Mouse (Mus musculus): ENCODE measurements around the gene Gm17087. TPM values are rescaled to one million over a fixed set of nuclear protein-coding genes. Genes with fewer than 3 reads are reported as not detected.

Gm17087 gene
- polyA plus RNA-seq, 1 experiment from 2014 or later: not detected

DNA sequence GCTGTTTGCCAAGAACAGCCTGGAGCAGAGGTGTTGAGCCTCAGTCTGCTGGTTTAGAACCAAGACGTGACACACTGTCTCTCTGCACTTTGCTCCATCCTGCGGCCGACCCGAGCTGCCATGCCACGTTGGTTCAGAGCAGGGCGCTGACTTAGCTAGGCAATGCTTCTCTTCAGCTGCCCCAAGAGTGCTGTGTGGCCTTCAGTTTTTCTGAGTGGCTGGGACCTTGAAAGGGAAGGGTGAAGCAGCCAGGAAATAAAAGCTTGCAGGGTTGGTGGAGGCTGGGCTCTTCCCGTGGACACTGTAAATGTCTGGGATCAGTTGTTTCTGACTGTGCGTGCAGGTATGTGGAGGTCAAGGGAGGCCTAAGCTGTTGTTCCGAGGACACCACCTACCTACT is 20.4 kb downstream of the Gm17087 start:
- H3K9me3 ChIP-seq (ENCODE audit: low read depth, low read length): no peaks in the 10 kb centered on the region
- no peak overlapping the region for H3K4me3 ChIP-seq (ENCODE audit: low read depth, low read length)
- no peak overlapping the region for H3K27ac ChIP-seq (ENCODE audit: low read depth)
- H3K4me2 ChIP-seq: no peak overlapping the region
- no peaks in the 10 kb centered on the region for H3K27me3 ChIP-seq (ENCODE audit: insufficient read depth, low read length)
- 74% methylated on average over 9 of the region's 9 CpGs for WGBS
- DNase-seq (no peak), ATAC-seq (ENCODE audit: insufficient read depth) (no peak)
- no peaks in the 10 kb centered on the region for H3K36me3 ChIP-seq (ENCODE audit: insufficient read depth)
- no peaks in the 10 kb centered on the region for H3K4me1 ChIP-seq (ENCODE audit: insufficient read depth)
- TF ChIP-seq CTCF (IDR thresholded peaks at IDR 0.05; ENCODE audit: low read depth): no peak
- H3K9ac ChIP-seq: no peak overlapping the region

DNA sequence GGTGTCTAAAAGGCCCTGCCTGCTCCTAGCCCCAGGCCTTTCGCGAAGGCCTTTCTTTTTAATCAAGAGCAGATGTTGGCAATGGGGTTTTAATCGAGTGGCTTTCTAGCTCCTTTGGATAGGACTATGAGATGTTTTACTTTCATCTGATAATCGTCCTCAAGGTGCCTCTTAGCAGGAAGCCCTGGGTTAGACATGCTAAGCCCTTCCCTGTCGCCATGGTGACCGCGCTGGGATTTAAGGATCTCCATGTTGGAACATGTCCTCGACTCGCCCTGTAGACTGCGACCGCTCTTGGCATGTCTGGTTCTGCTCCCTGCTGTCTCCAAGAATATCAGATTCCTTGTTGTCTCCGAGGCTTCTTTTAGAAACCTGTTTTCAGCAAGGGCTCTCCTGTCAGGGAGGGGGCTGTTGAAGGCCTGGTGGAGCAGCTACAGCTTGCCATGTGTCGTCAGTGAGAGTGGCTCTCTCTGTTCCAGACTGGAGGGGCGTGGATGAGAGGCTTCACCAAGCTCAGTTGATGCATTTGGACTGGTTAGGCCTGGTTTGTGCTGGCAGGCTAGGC is 24.7 kb downstream of the Gm17087 start:
- no peak overlapping the region for H3K4me3 ChIP-seq (ENCODE audit: low read depth, low read length)
- TF ChIP-seq CTCF (IDR thresholded peaks at IDR 0.05; ENCODE audit: low read depth): no peak
- H3K27me3 ChIP-seq (ENCODE audit: insufficient read depth, low read length): no peaks in the 10 kb centered on the region
- no peak overlapping the region for H3K4me2 ChIP-seq
- no peaks in the 10 kb centered on the region for H3K36me3 ChIP-seq (ENCODE audit: insufficient read depth)
- 73% methylated on average over 14 of the region's 14 CpGs for WGBS
- no peaks in the 10 kb centered on the region for H3K9me3 ChIP-seq (ENCODE audit: low read depth, low read length)
- no peak overlapping the region for H3K9ac ChIP-seq
- no peak for ATAC-seq (ENCODE audit: insufficient read depth)
- no peak overlapping the region for H3K27ac ChIP-seq (ENCODE audit: low read depth)
- DNase-seq: no peak
- H3K4me1 ChIP-seq (ENCODE audit: insufficient read depth): no peaks in the 10 kb centered on the region

DNA sequence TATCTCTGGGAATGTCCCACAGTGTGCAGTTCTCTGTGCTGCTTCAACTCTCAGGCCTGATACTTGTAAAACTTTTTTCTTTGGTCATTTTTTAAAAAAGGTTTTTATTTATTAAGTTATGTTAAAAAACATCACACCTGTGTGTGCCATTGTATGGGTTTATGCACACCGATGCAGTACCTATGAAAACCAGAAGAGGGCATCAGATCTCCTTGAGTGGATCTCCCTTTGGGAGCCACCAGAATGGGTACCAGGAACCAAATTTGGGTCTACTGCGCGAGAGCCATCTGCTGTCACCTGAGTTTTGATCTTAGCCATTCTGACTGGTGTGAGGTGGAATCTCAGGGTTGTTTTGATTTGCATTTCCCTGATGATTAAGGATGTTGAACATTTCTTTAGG is 28.6 kb downstream of the Gm17087 start:
- Histone ChIP-seq H3K4me1 (ENCODE audit: insufficient read depth) (no peaks in the 10 kb centered on the region), H3K27ac (ENCODE audit: low read depth) (no peak overlapping the region), H3K4me2 (no peak overlapping the region), H3K9me3 (ENCODE audit: low read depth, low read length) (no peaks in the 10 kb centered on the region), H3K27me3 (ENCODE audit: insufficient read depth, low read length) (no peaks in the 10 kb centered on the region), H3K9ac (no peak overlapping the region), H3K4me3 (ENCODE audit: low read depth, low read length) (no peak overlapping the region), H3K36me3 (ENCODE audit: insufficient read depth) (no peaks in the 10 kb centered on the region)
- TF ChIP-seq CTCF (IDR thresholded peaks at IDR 0.05; ENCODE audit: low read depth): peak; percentile 38
- WGBS: 63% methylated on average over 3 of the region's 3 CpGs
- peak; percentile 17 for DNase-seq
- no peak for ATAC-seq (ENCODE audit: insufficient read depth)

DNA sequence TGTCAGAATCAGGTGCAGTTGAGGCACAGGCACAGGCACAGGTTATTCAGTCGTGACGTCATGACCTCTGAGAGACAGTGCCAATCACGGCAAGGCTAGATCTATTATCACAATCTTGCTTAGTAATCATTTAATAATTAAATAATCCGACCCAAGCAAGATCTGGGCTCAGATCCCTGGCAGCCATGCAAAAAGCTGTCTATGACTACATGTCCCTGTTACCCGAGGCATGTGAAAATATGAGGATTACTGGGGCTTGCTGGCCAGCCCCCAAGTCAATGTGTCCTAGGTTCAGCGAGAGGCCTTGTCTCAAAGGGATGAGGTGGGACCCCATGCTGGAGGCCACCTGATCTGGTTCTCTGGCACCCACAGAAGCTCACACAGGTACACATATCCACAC is 30.2 kb downstream of the Gm17087 start:
- Histone ChIP-seq H3K27ac (ENCODE audit: low read depth) (no peak overlapping the region), H3K27me3 (ENCODE audit: insufficient read depth, low read length) (no peaks in the 10 kb centered on the region), H3K4me1 (ENCODE audit: insufficient read depth) (no peaks in the 10 kb centered on the region), H3K9ac (no peak overlapping the region), H3K9me3 (ENCODE audit: low read depth, low read length) (no peaks in the 10 kb centered on the region), H3K4me3 (ENCODE audit: low read depth, low read length) (no peak overlapping the region), H3K36me3 (ENCODE audit: insufficient read depth) (no peaks in the 10 kb centered on the region), H3K4me2 (no peak overlapping the region)
- 64% methylated on average over 6 of the region's 6 CpGs for WGBS
- no peak for DNase-seq
- TF ChIP-seq CTCF (IDR thresholded peaks at IDR 0.05; ENCODE audit: low read depth): no peak
- ATAC-seq (ENCODE audit: insufficient read depth): no peak

DNA sequence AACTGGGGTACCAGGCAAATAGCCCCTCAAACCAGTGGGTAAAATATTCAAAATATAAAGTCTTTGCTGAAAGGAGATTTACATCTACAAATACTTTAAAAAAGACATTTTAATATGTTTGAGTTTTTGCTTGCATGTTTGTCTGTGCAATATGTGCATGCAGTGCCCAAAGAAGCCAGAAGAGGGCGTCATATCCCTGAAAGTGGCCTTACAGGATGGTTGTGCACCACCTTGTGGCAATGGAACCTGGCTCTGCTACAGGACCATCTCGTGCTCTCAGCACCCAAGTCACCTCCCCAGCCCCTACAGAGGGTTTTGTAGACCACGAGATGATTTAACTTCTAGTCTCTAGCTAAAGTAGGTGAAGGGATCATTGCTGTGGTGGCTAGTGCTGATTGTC is 32.9 kb downstream of the Gm17087 start:
- H3K27ac ChIP-seq (ENCODE audit: low read depth): no peak overlapping the region
- H3K4me2 ChIP-seq: no peak overlapping the region
- H3K9ac ChIP-seq: no peak overlapping the region
- peak; percentile 33 for TF ChIP-seq CTCF (IDR thresholded peaks at IDR 0.05; ENCODE audit: low read depth)
- ATAC-seq (ENCODE audit: insufficient read depth): no peak
- no peak overlapping the region for H3K4me3 ChIP-seq (ENCODE audit: low read depth, low read length)
- H3K4me1 ChIP-seq (ENCODE audit: insufficient read depth): no peaks in the 10 kb centered on the region
- H3K9me3 ChIP-seq (ENCODE audit: low read depth, low read length): no peaks in the 10 kb centered on the region
- no peaks in the 10 kb centered on the region for H3K27me3 ChIP-seq (ENCODE audit: insufficient read depth, low read length)
- WGBS: 41% methylated on average over 3 of the region's 3 CpGs
- H3K36me3 ChIP-seq (ENCODE audit: insufficient read depth): no peaks in the 10 kb centered on the region
- DNase-seq: no peak

DNA sequence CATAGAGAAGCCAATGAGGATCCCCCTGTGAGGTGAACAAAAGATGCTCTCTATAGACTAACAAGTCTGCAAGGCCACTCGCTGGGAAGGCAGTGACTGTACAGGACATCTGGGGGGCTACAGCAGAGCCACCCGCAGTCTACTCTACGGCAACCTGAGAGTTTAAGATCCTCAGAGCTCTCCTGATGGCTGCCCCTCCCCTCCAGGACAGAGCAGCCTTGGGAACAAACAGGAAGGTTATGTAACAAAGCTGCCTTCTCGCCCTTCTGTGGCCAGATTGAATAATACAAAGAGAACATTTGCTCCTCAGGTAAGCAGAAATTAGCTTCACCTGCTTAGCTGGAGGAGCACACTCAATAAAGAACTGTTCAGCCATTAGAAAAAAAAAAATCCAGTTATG is 34.1 kb downstream of the Gm17087 start:
- no peak overlapping the region for H3K27ac ChIP-seq (ENCODE audit: low read depth)
- peaks cover 3% of the 10 kb centered on the region; the same call in 1 of the 2 replicates for H3K27me3 ChIP-seq (ENCODE audit: insufficient read depth, low read length)
- H3K4me1 ChIP-seq (ENCODE audit: insufficient read depth): no peaks in the 10 kb centered on the region
- H3K9me3 ChIP-seq (ENCODE audit: low read depth, low read length): no peaks in the 10 kb centered on the region
- no peak for TF ChIP-seq CTCF (IDR thresholded peaks at IDR 0.05; ENCODE audit: low read depth)
- H3K9ac ChIP-seq: no peak overlapping the region
- H3K4me2 ChIP-seq: no peak overlapping the region
- no peak for DNase-seq
- H3K4me3 ChIP-seq (ENCODE audit: low read depth, low read length): no peak overlapping the region
- ATAC-seq (ENCODE audit: insufficient read depth): no peak
- 70% methylated on average over 4 of the region's 4 CpGs for WGBS
- H3K36me3 ChIP-seq (ENCODE audit: insufficient read depth): no peaks in the 10 kb centered on the region

DNA sequence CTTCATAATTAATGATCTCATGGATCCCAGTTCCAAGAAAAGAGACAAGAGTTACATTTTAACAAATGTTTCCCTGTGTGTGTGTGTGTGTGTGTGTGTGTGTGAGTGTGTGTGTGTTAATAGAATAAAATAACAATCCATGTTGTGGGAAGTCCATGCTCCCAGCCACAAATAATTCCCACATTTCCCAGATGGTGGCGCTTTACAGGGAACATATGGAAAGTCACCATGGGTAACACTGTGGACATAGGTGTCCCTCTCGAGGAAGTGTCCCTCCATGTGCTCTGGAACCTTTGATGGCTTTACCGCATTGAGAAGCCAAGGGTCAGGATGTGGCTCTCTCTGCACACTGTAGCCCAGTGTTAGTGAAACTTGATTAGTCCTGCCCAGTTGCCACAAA is 38.1 kb downstream of the Gm17087 start:
- DNase-seq (no peak), ATAC-seq (ENCODE audit: insufficient read depth) (no peak)
- Histone ChIP-seq H3K9me3 (ENCODE audit: low read depth, low read length) (no peaks in the 10 kb centered on the region), H3K27ac (ENCODE audit: low read depth) (no peak overlapping the region), H3K36me3 (ENCODE audit: insufficient read depth) (no peaks in the 10 kb centered on the region), H3K4me1 (ENCODE audit: insufficient read depth) (0 out of 2 replicates have a peak, but pooled peaks cover 3% of the 10 kb centered on the region), H3K4me2 (no peak overlapping the region), H3K27me3 (ENCODE audit: insufficient read depth, low read length) (peaks cover 41% of the 10 kb centered on the region), H3K9ac (no peak overlapping the region), H3K4me3 (ENCODE audit: low read depth, low read length) (no peak overlapping the region)
- WGBS: 74% methylated on average over 3 of the region's 3 CpGs
- no peak for TF ChIP-seq CTCF (IDR thresholded peaks at IDR 0.05; ENCODE audit: low read depth)

All from lung, embryonic 14.5 days (tissue).